Mouse (Mus musculus): ENCODE results near the gene Minpp1. TPM values are rescaled to one million over a fixed set of nuclear protein-coding genes. Genes with fewer than 3 reads are reported as not detected.

Minpp1 gene
- total and polyA plus RNA-seq, 3 experiments = 176 to 256 TPM; not detected in 1

- no peak for TF ChIP-seq USF2 (IDR thresholded peaks at IDR 0.05; ENCODE audit: borderline replicate concordance in 1 of 2, insufficient read depth in 1 of 2, low read depth in 1 of 2, low read length in 2 of 2)
- 0 out of 2 replicates have a peak, but pooled peaks have one; percentile 21 for TF ChIP-seq NELFE (IDR thresholded peaks at IDR 0.05; ENCODE audit: low read depth, low read length)
- TF ChIP-seq NRF1 (IDR thresholded peaks at IDR 0.05; ENCODE audit: insufficient read depth, low read depth, low read length, poor library complexity, severe bottlenecking) = no peak
- no peak for TF ChIP-seq JUND (IDR thresholded peaks at IDR 0.05; ENCODE audit: low read depth, low read length)
- no peak for TF ChIP-seq MEF2A (IDR thresholded peaks at IDR 0.05; ENCODE audit: extremely low read depth, insufficient replicate concordance, low read depth, low read length, poor library complexity, severe bottlenecking)
- no peak for TF ChIP-seq ZMIZ1 (IDR thresholded peaks at IDR 0.05; ENCODE audit: low read depth, low read length)
- TF ChIP-seq POLR2AphosphoS2 (IDR thresholded peaks at IDR 0.05; ENCODE audit: low read length) = no peak
- no peak for TF ChIP-seq GABPA (IDR thresholded peaks at IDR 0.05; ENCODE audit: low read depth, low read length)
- no peak for TF ChIP-seq E2F4 (IDR thresholded peaks at IDR 0.05; ENCODE audit: borderline replicate concordance, low read depth, low read length)
These were observed 15.5 kb upstream of the Minpp1 start (continued) for GRCm38 (mm10) chr19:32470059-32470497.

- Histone ChIP-seq H3K79me2 (ENCODE audit: control insufficient read depth, insufficient read depth, low read length, poor library complexity) (no peaks in the 10 kb centered on the region), H3K9ac (ENCODE audit: control insufficient read depth, low read depth, low read length, poor library complexity, severe bottlenecking) (peak overlapping the region; percentile 48), H3K4me3 (ENCODE audit: control insufficient read depth in 1 of 2, insufficient read depth in 1 of 2, low read depth in 2 of 2, low read length in 2 of 2) (peak overlapping the region; percentile 31 to 59), H3K4me1 (ENCODE audit: control insufficient read depth in 1 of 2, insufficient read depth in 2 of 2, low read length in 2 of 2) (peaks cover 2 to 12% of the 10 kb centered on the region in 2 experiments; a peak in 3 of 4 replicates), H3K27ac (ENCODE audit: control insufficient read depth, low read depth, low read length) (no peak overlapping the region), H3K27me3 (ENCODE audit: control insufficient read depth in 1 of 2, insufficient read depth in 2 of 2, low read length in 2 of 2) (no peaks in the 10 kb centered on the region), H3K9me3 (replicated peaks; ENCODE audit: insufficient read depth, low read length) (no peaks in the 10 kb centered on the region), H3K36me3 (ENCODE audit: control insufficient read depth in 1 of 2, insufficient read depth in 2 of 2, low read length in 2 of 2) (peaks cover 0 to 8% of the 10 kb centered on the region in 2 experiments; a peak in 2 of 4 replicates)
- DNase-seq (ENCODE audit: low read depth, low spot score) = no peak
- TF ChIP-seq TBP (IDR thresholded peaks at IDR 0.05; ENCODE audit: low read depth, low read length) (no peak), SIN3A (IDR thresholded peaks at IDR 0.05; ENCODE audit: low read length) (peak; percentile 15; the same call in 1 of the 2 replicates)
These were observed 14.9 kb upstream of the Minpp1 start for GRCm38 (mm10) chr19:32470570-32471263.

- peak overlapping the region; percentile 98 for H3K27ac ChIP-seq (ENCODE audit: control insufficient read depth, low read depth, low read length)
- peak; percentile 85 for DNase-seq (ENCODE audit: low read depth, low spot score)
- peak overlapping the region; percentile 40 to 55 for H3K4me3 ChIP-seq (ENCODE audit: control insufficient read depth in 1 of 2, insufficient read depth in 1 of 2, low read depth in 2 of 2, low read length in 2 of 2)
- no peaks in the 10 kb centered on the region for H3K27me3 ChIP-seq (ENCODE audit: control insufficient read depth in 1 of 2, insufficient read depth in 2 of 2, low read length in 2 of 2)
- H3K4me1 ChIP-seq (ENCODE audit: control insufficient read depth in 1 of 2, insufficient read depth in 2 of 2, low read length in 2 of 2) = peaks cover 28 to 32% of the 10 kb centered on the region in 2 experiments
- H3K79me2 ChIP-seq (ENCODE audit: control insufficient read depth, insufficient read depth, low read length, poor library complexity) = no peaks in the 10 kb centered on the region; the same call in 1 of the 2 replicates
- peaks cover 0 to 37% of the 10 kb centered on the region in 2 experiments; a peak in 2 of 4 replicates for H3K36me3 ChIP-seq (ENCODE audit: control insufficient read depth in 1 of 2, insufficient read depth in 2 of 2, low read length in 2 of 2)
- H3K9ac ChIP-seq (ENCODE audit: control insufficient read depth, low read depth, low read length, poor library complexity, severe bottlenecking) = peak overlapping the region; percentile 75
- H3K9me3 ChIP-seq (replicated peaks; ENCODE audit: insufficient read depth, low read length) = no peaks in the 10 kb centered on the region
- TF ChIP-seq MYC (IDR thresholded peaks at IDR 0.05; ENCODE audit: low read depth, low read length) (peak; percentile 81), ELF1 (IDR thresholded peaks at IDR 0.05; ENCODE audit: low read depth, low read length) (no peak), USF2 (IDR thresholded peaks at IDR 0.05; ENCODE audit: borderline replicate concordance in 1 of 2, insufficient read depth in 1 of 2, low read depth in 1 of 2, low read length in 2 of 2) (no peak), MYB (IDR thresholded peaks at IDR 0.05; ENCODE audit: low read depth, low read length) (peak; percentile 91), CTCF (IDR thresholded peaks at IDR 0.05 in 2 of 3, conservative IDR thresholded peaks at IDR 0.05 in 1 of 3; ENCODE audit: control insufficient read depth in 1 of 3, insufficient read depth in 1 of 3, low read depth in 2 of 3, low read length in 3 of 3, poor library complexity in 1 of 3, severe bottlenecking in 1 of 3) (no peak), TAL1 (IDR thresholded peaks at IDR 0.05; ENCODE audit: low read length) (peak; percentile 91), ZC3H11A (IDR thresholded peaks at IDR 0.05; ENCODE audit: low read depth, low read length) (no peak), POLR2A (IDR thresholded peaks at IDR 0.05; ENCODE audit: control insufficient read depth in 1 of 2, insufficient read depth in 1 of 2, low read depth in 1 of 2, low read length in 2 of 2, poor library complexity in 1 of 2) (0 out of 4 replicates have a peak, but pooled peaks of 1 of the 2 experiments have one; percentile 12), NRF1 (IDR thresholded peaks at IDR 0.05; ENCODE audit: insufficient read depth, low read depth, low read length, poor library complexity, severe bottlenecking) (no peak), USF1 (IDR thresholded peaks at IDR 0.05; ENCODE audit: low read depth, low read length) (no peak), POLR2AphosphoS2 (IDR thresholded peaks at IDR 0.05; ENCODE audit: low read length) (0 out of 2 replicates have a peak, but pooled peaks have one; percentile 28), TCF12 (IDR thresholded peaks at IDR 0.05; ENCODE audit: low read depth, low read length) (peak; percentile 97), TBP (IDR thresholded peaks at IDR 0.05; ENCODE audit: low read depth, low read length) (peak; percentile 56; the same call in 1 of the 2 replicates), E2F4 (IDR thresholded peaks at IDR 0.05; ENCODE audit: borderline replicate concordance, low read depth, low read length) (no peak), UBTF (IDR thresholded peaks at IDR 0.05; ENCODE audit: borderline replicate concordance, insufficient read depth, low read depth, low read length) (no peak), BHLHE40 (IDR thresholded peaks at IDR 0.05; ENCODE audit: borderline replicate concordance, low read depth, low read length) (peak; percentile 55; the same call in 1 of the 2 replicates), JUND (IDR thresholded peaks at IDR 0.05; ENCODE audit: low read depth, low read length) (no peak), POLR2AphosphoS5 (IDR thresholded peaks at IDR 0.05; ENCODE audit: borderline replicate concordance, low read depth, low read length) (no peak), NELFE (IDR thresholded peaks at IDR 0.05; ENCODE audit: low read depth, low read length) (no peak; the same call in 1 of the 2 replicates)
These were observed 9.4 kb upstream of the Minpp1 start for GRCm38 (mm10) chr19:32476016-32476711.

Data from MEL (cell line).